Mouse (Mus musculus) layer of hippocampus, postnatal 25 days (tissue): ENCODE data around the gene Zfp385c. TPM values are rescaled to one million over a fixed set of nuclear protein-coding genes. Genes with fewer than 3 reads are reported as not detected.
"Not testable (repeated sequence)": the region's sequence is repeated elsewhere in the genome, so short reads cannot be mapped to it uniquely, and the experiment has no call there.

ENCODE experiments used
- DNase-seq, 2 experiments: peaks; one replicate each; pipeline ENCODE4 v3.0.0; 2022; ENCODE audit warnings: mixed read lengths in 2 of 2, low spot score in 1 of 2; ENCODE audit errors: extremely low spot score in 1 of 2
- total RNA-seq, 2 experiments: library from RNA; stranded (reverse); gene quantifications; 2 replicates each; pipeline ENCODE4 v1.2.3; 2021

Gene Zfp385c
- total RNA-seq, 2 experiments from 2014 or later: 0.31 TPM; not detected in 1

- DNase-seq: no peak
Observed at GRCm38 (mm10) chr11:100634530-100634929, 57.7 kb downstream of the Zfp385c start.

GRCm38 (mm10) chr11:100628862-100629352, 63.3 kb downstream of the Zfp385c start:
- DNase-seq: no peak

- DNase-seq: no peak
Observed at GRCm38 (mm10) chr11:100628056-100628455, 64.2 kb downstream of the Zfp385c start.

GRCm38 (mm10) chr11:100626701-100627195, 65.5 kb downstream of the Zfp385c start:
- DNase-seq: peak; percentile 52 to 79

GRCm38 (mm10) chr11:100625754-100626700, 66.2 kb downstream of the Zfp385c start:
- DNase-seq: no peak

GRCm38 (mm10) chr11:100623867-100624266, 68.4 kb downstream of the Zfp385c start:
- no peak for DNase-seq

- DNase-seq: peak; percentile 94 to 96
Observed at GRCm38 (mm10) chr11:100622714-100623113, 69.5 kb downstream of the Zfp385c start.

GRCm38 (mm10) chr11:100619982-100620381, 72.3 kb downstream of the Zfp385c start, which contains the start of gene Dnajc7:
Dnajc7 (minus strand) TSS chr11:100620168.
- DNase-seq: no peak

- DNase-seq: peak; percentile 89 to 97
Observed at GRCm38 (mm10) chr11:100619485-100619975, 72.7 kb downstream of the Zfp385c start.

GRCm38 (mm10) chr11:100618761-100619484, 73.3 kb downstream of the Zfp385c start, which contains the start of gene Nkiras2:
Nkiras2 (plus strand) TSS chr11:100619244.
- DNase-seq: peak in 1 of 2 experiments; percentile 39

GRCm38 (mm10) chr11:100617480-100617879, 74.8 kb downstream of the Zfp385c start:
- DNase-seq: no peak

- not testable (repeated sequence) for DNase-seq
Observed at GRCm38 (mm10) chr11:100616836-100617235, 75.4 kb downstream of the Zfp385c start.

- no peak for DNase-seq
Observed at GRCm38 (mm10) chr11:100616332-100616731, 75.9 kb downstream of the Zfp385c start.

GRCm38 (mm10) chr11:100613241-100613640, 79.0 kb downstream of the Zfp385c start:
- DNase-seq: no peak

- no peak for DNase-seq
Observed at GRCm38 (mm10) chr11:100611627-100612026, 80.6 kb downstream of the Zfp385c start.

GRCm38 (mm10) chr11:100609997-100610680, 82.1 kb downstream of the Zfp385c start:
- no peak for DNase-seq

GRCm38 (mm10) chr11:100609355-100609996, 82.8 kb downstream of the Zfp385c start:
- DNase-seq: no peak

- no peak for DNase-seq
Observed at GRCm38 (mm10) chr11:100608796-100609195, 83.5 kb downstream of the Zfp385c start.

- no peak for DNase-seq
Observed at GRCm38 (mm10) chr11:100607121-100607520, 85.1 kb downstream of the Zfp385c start.
